Mouse (Mus musculus): ENCODE measurements around the gene Ndufv3.

Ndufv3 gene

GRCm38 (mm10) chr17:31519946-31520838, at the start of gene Ndufv3, which contains the start of gene Wdr4:
TSS of gene Ndufv3 (plus strand) at chr17:31520115.
TSS of gene Wdr4 (minus strand) at chr17:31519980.
- in situ Hi-C loops (cut with MboI, MseI) = loop anchor here (5.0 kb wide), 1 partner anchor 37 kb away; no protein-coding TSS in a partner anchor

GRCm38 (mm10) chr17:31470766-31471418, 49.0 kb upstream of the Ndufv3 start:
- in situ Hi-C loops (cut with MboI, MseI) = no loop called here

GRCm38 (mm10) chr17:31474388-31474787, 45.5 kb upstream of the Ndufv3 start:
- in situ Hi-C loops (cut with MboI, MseI) = no loop called here

- in situ Hi-C loops (cut with MboI, MseI) = no loop called here
These were observed 41.3 kb upstream of the Ndufv3 start for GRCm38 (mm10) chr17:31478606-31479005.

GRCm38 (mm10) chr17:31479108-31479844, 40.6 kb upstream of the Ndufv3 start:
- in situ Hi-C loops (cut with MboI, MseI) = no loop called here

- in situ Hi-C loops (cut with MboI, MseI) = no loop called here
These were observed 33.2 kb upstream of the Ndufv3 start for GRCm38 (mm10) chr17:31486616-31487198.

GRCm38 (mm10) chr17:31487433-31488060, 32.4 kb upstream of the Ndufv3 start:
- in situ Hi-C loops (cut with MboI, MseI) = no loop called here

- in situ Hi-C loops (cut with MboI, MseI) = loop anchor here (5.0 kb wide), 2 partner anchors 54 to 119 kb away; no protein-coding TSS in a partner anchor
These were observed 28.6 kb upstream of the Ndufv3 start for GRCm38 (mm10) chr17:31491355-31491754.

GRCm38 (mm10) chr17:31492416-31492815, 27.5 kb upstream of the Ndufv3 start:
- in situ Hi-C loops (cut with MboI, MseI) = loop anchor here (5.0 kb wide), 2 partner anchors 55 to 120 kb away; no protein-coding TSS in a partner anchor

- in situ Hi-C loops (cut with MboI, MseI) = loop anchor here (5.0 kb wide), 2 partner anchors 58 to 123 kb away; no protein-coding TSS in a partner anchor
These were observed 24.9 kb upstream of the Ndufv3 start for GRCm38 (mm10) chr17:31494989-31495388.

- in situ Hi-C loops (cut with MboI, MseI) = no loop called here
These were observed 22.2 kb upstream of the Ndufv3 start for GRCm38 (mm10) chr17:31497726-31498125.

GRCm38 (mm10) chr17:31499725-31500124, 20.2 kb upstream of the Ndufv3 start:
- in situ Hi-C loops (cut with MboI, MseI) = no loop called here

- in situ Hi-C loops (cut with MboI, MseI) = no loop called here
These were observed 19.5 kb upstream of the Ndufv3 start for GRCm38 (mm10) chr17:31500416-31500815.

GRCm38 (mm10) chr17:31500908-31501307, 19.0 kb upstream of the Ndufv3 start:
- in situ Hi-C loops (cut with MboI, MseI) = no loop called here

- in situ Hi-C loops (cut with MboI, MseI) = no loop called here
These were observed 17.5 kb upstream of the Ndufv3 start for GRCm38 (mm10) chr17:31502261-31502927.

- in situ Hi-C loops (cut with MboI, MseI) = no loop called here
These were observed 16.6 kb upstream of the Ndufv3 start for GRCm38 (mm10) chr17:31503337-31503736.

GRCm38 (mm10) chr17:31503936-31504335, 16.0 kb upstream of the Ndufv3 start:
- in situ Hi-C loops (cut with MboI, MseI) = no loop called here

- in situ Hi-C loops (cut with MboI, MseI) = no loop called here
These were observed 14.9 kb upstream of the Ndufv3 start for GRCm38 (mm10) chr17:31505013-31505412.

- in situ Hi-C loops (cut with MboI, MseI) = no loop called here
These were observed 13.6 kb upstream of the Ndufv3 start for GRCm38 (mm10) chr17:31506282-31506681.

GRCm38 (mm10) chr17:31510944-31511343, 9.0 kb upstream of the Ndufv3 start:
- in situ Hi-C loops (cut with MboI, MseI) = no loop called here

Measured in T-helper 2 cell (primary cell).